Mouse (Mus musculus) neural tube, embryonic 11.5 days (tissue): ENCODE measurements around the gene Gm45837. TPM values are rescaled to one million over a fixed set of nuclear protein-coding genes. Genes with fewer than 3 reads are reported as not detected.
"Not testable (repeated sequence)": the region's sequence is repeated elsewhere in the genome, so short reads cannot be mapped to it uniquely, and the experiment has no call there.

Source experiments
- ATAC-seq: fragments of 200-750 bp; cut with Nextera tagmentation; 2 replicates; pipeline ENCODE4 v1.8.0; 2017; ENCODE audit warnings: moderate number of reproducible peaks, mild to moderate bottlenecking, moderate TSS enrichment, moderate library complexity; ENCODE audit not compliant: insufficient read depth, low FRiP score, low TSS enrichment
- DNase-seq: peaks from one replicate; pipeline ENCODE4 v3.0.0-alpha.2; 2015; ENCODE audit warnings: low spot score
- H3K27ac ChIP-seq: fragments of 300-500 bp; sonication (generic); 2 replicates; pipeline ENCODE4 v1.5.1; 2014; ENCODE audit warnings: low read depth, mild to moderate bottlenecking, low read length
- H3K27me3 ChIP-seq: fragments of 300-500 bp; sonication (generic); 2 replicates; pipeline ENCODE4 v1.6.1; 2014; ENCODE audit warnings: mild to moderate bottlenecking, low read length, mixed read lengths; ENCODE audit not compliant: control insufficient read depth, insufficient read depth
- H3K36me3 ChIP-seq: fragments of 300-500 bp; sonication (generic); 2 replicates; pipeline ENCODE4 v1.6.1; 2014; ENCODE audit warnings: mild to moderate bottlenecking, low read length, moderate library complexity, mixed read lengths; ENCODE audit not compliant: control insufficient read depth, insufficient read depth
- H3K4me1 ChIP-seq: fragments of 300-500 bp; sonication (generic); 2 replicates; pipeline ENCODE4 v1.6.1; 2014; ENCODE audit warnings: low read length, mixed read lengths; ENCODE audit not compliant: control insufficient read depth, insufficient read depth
- H3K4me2 ChIP-seq: fragments of 300-500 bp; sonication (generic); 2 replicates; pipeline ENCODE4 v1.6.1; 2014; ENCODE audit warnings: low read depth, mild to moderate bottlenecking, moderate library complexity
- H3K4me3 ChIP-seq: fragments of 300-500 bp; sonication (generic); 2 replicates; pipeline ENCODE4 v1.5.1; 2014; ENCODE audit warnings: low read depth, low read length
- H3K9ac ChIP-seq: fragments of 300-500 bp; sonication (generic); 2 replicates; pipeline ENCODE4 v1.6.1; 2014; ENCODE audit warnings: mild to moderate bottlenecking, low read length
- H3K9me3 ChIP-seq: fragments of 300-500 bp; sonication (generic); 2 replicates; pipeline ENCODE4 v1.6.1; 2016; ENCODE audit warnings: low read length; ENCODE audit not compliant: control insufficient read depth
- WGBS: fragments of 180-500 bp; shearing (Covaris S2); extraction: QIAGEN DNeasy Blood & Tissue Kit; methylation state at CpG from one replicate; pipeline ENCODE4 v1.1.7; 2014; 5-methylcytosine and 5-hydroxymethylcytosine counted together
- polyA plus RNA-seq: library from polyadenylated mRNA; unstranded; fragments of >200 nt; fragmentation: Nextera tagmentation; extraction: Ambion mirVana; gene quantifications from 2 replicates; pipeline ENCODE4 v1.2.1, GENCODE M21; 2014

The Gm45837 gene
- polyA plus RNA-seq, 1 experiment from 2014 or later: not detected

- ATAC-seq: no peak
- H3K4me2 ChIP-seq: no peak overlapping the region
- no peak overlapping the region for H3K9ac ChIP-seq
- no peak overlapping the region for H3K27ac ChIP-seq
- H3K27me3 ChIP-seq: no peaks in the 10 kb centered on the region
- no peaks in the 10 kb centered on the region for H3K4me1 ChIP-seq
- H3K4me3 ChIP-seq: no peak overlapping the region
- H3K36me3 ChIP-seq: no peaks in the 10 kb centered on the region
- no peak for DNase-seq
- 69% methylated on average over 5 of the region's 5 CpGs for WGBS
- no peaks in the 10 kb centered on the region for H3K9me3 ChIP-seq
These were observed 130.0 kb downstream of the Gm45837 start for GRCm38 (mm10) chr7:101540684-101541083.

GRCm38 (mm10) chr7:101541132-101541531, 130.4 kb downstream of the Gm45837 start:
- Histone ChIP-seq H3K9ac (no peak overlapping the region), H3K4me2 (no peak overlapping the region), H3K4me3 (no peak overlapping the region), H3K4me1 (no peaks in the 10 kb centered on the region), H3K27me3 (no peaks in the 10 kb centered on the region), H3K27ac (no peak overlapping the region), H3K36me3 (no peaks in the 10 kb centered on the region), H3K9me3 (no peaks in the 10 kb centered on the region)
- WGBS: 4% methylated on average over 11 of the region's 11 CpGs
- DNase-seq: peak; percentile 82
- ATAC-seq: no peak

- DNase-seq (no peak), ATAC-seq (no peak)
- Histone ChIP-seq H3K27ac (no peak overlapping the region), H3K4me3 (no peak overlapping the region), H3K4me2 (no peak overlapping the region), H3K9me3 (no peaks in the 10 kb centered on the region), H3K9ac (no peak overlapping the region), H3K36me3 (no peaks in the 10 kb centered on the region), H3K4me1 (no peaks in the 10 kb centered on the region), H3K27me3 (no peaks in the 10 kb centered on the region)
- 71% methylated on average over 10 of the region's 10 CpGs for WGBS
These were observed 131.0 kb downstream of the Gm45837 start for GRCm38 (mm10) chr7:101541734-101542133.

- Histone ChIP-seq H3K27ac (no peak overlapping the region), H3K36me3 (no peaks in the 10 kb centered on the region), H3K4me3 (no peak overlapping the region), H3K9ac (no peak overlapping the region), H3K4me2 (no peak overlapping the region), H3K4me1 (no peaks in the 10 kb centered on the region), H3K27me3 (no peaks in the 10 kb centered on the region), H3K9me3 (no peaks in the 10 kb centered on the region)
- ATAC-seq: no peak
- no peak for DNase-seq
- WGBS: 79% methylated on average over 3 of the region's 3 CpGs
These were observed 137.0 kb downstream of the Gm45837 start for GRCm38 (mm10) chr7:101547651-101548050.

GRCm38 (mm10) chr7:101549266-101549665, 138.6 kb downstream of the Gm45837 start:
- H3K27me3 ChIP-seq: no peaks in the 10 kb centered on the region
- WGBS: 92% methylated on average over 3 of the region's 3 CpGs
- DNase-seq (no peak), ATAC-seq (no peak)
- H3K27ac ChIP-seq: no peak overlapping the region
- H3K9me3 ChIP-seq: no peaks in the 10 kb centered on the region
- no peaks in the 10 kb centered on the region for H3K4me1 ChIP-seq
- H3K36me3 ChIP-seq: no peaks in the 10 kb centered on the region
- H3K4me2 ChIP-seq: no peak overlapping the region
- H3K4me3 ChIP-seq: no peak overlapping the region
- H3K9ac ChIP-seq: no peak overlapping the region

- DNase-seq (no peak), ATAC-seq (no peak)
- no peak overlapping the region for H3K4me2 ChIP-seq
- H3K27me3 ChIP-seq: no peaks in the 10 kb centered on the region
- H3K9me3 ChIP-seq: no peaks in the 10 kb centered on the region
- no peak overlapping the region for H3K4me3 ChIP-seq
- no peak overlapping the region for H3K27ac ChIP-seq
- WGBS: 72% methylated on average over 7 of the region's 7 CpGs
- no peaks in the 10 kb centered on the region for H3K36me3 ChIP-seq
- no peaks in the 10 kb centered on the region for H3K4me1 ChIP-seq
- H3K9ac ChIP-seq: no peak overlapping the region
These were observed 140.2 kb downstream of the Gm45837 start for GRCm38 (mm10) chr7:101550686-101551485.

GRCm38 (mm10) chr7:101551530-101551929, 140.8 kb downstream of the Gm45837 start:
- no peaks in the 10 kb centered on the region for H3K4me1 ChIP-seq
- no peak overlapping the region for H3K4me2 ChIP-seq
- WGBS: 88% methylated on average over 1 of the region's 1 CpGs
- no peaks in the 10 kb centered on the region for H3K9me3 ChIP-seq
- H3K27ac ChIP-seq: no peak overlapping the region
- no peaks in the 10 kb centered on the region for H3K36me3 ChIP-seq
- ATAC-seq (no peak), DNase-seq (no peak)
- H3K27me3 ChIP-seq: no peaks in the 10 kb centered on the region
- no peak overlapping the region for H3K9ac ChIP-seq
- no peak overlapping the region for H3K4me3 ChIP-seq

- H3K4me2 ChIP-seq, H3K36me3 ChIP-seq, H3K4me3 ChIP-seq, DNase-seq, ATAC-seq, H3K9ac ChIP-seq, H3K27me3 ChIP-seq, H3K27ac ChIP-seq, H3K9me3 ChIP-seq, H3K4me1 ChIP-seq: not testable (repeated sequence)
- WGBS: 93% methylated on average over 3 of the region's 3 CpGs
These were observed 144.8 kb downstream of the Gm45837 start for GRCm38 (mm10) chr7:101555473-101555872.

- no peak for DNase-seq
- Histone ChIP-seq H3K9ac (no peak overlapping the region), H3K4me3 (no peak overlapping the region), H3K27me3 (no peaks in the 10 kb centered on the region), H3K4me2 (no peak overlapping the region), H3K4me1 (no peaks in the 10 kb centered on the region), H3K27ac (no peak overlapping the region), H3K36me3 (no peaks in the 10 kb centered on the region), H3K9me3 (no peaks in the 10 kb centered on the region)
- WGBS: 77% methylated on average over 1 of the region's 1 CpGs
- no peak for ATAC-seq
These were observed 146.7 kb downstream of the Gm45837 start for GRCm38 (mm10) chr7:101557391-101557790.
